Comparison of ENCODE assay signal across 32 mouse cellular contexts in the genomic region with DNA sequence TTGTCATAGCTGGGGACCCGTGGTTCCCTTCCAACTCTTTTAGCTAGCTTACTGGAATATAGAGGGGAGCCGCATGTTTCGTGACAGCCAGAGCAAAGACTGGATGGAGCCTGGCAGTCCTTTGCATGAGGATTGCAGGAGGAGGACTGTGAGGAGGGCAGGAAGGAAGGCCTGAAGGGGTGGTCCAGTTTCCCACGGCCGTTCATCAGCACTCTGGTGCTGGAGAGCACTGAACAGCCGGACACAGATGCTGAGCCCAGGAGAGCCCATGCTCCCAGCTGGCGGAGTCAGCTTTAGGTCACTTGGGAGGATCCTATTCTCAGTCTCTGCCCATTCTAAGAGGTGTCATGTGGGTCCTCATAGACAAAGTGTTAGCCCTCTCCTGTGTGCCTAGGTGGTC. TPM values are rescaled to one million over a fixed set of nuclear protein-coding genes. Genes with fewer than 3 reads are reported as not detected.
DNase-seq lines count a peak whose midpoint lies in the region; ATAC-seq and TF ChIP-seq lines count a peak whose summit lies in the region.
"Had no signal": no experiment of that assay in that cellular context is flagged by ENCODE, and none has a peak within 500 bp of the region (broad histone marks: within the 10 kb centered on the region; RNA-seq: fewer than 3 reads in every experiment).

No protein-coding gene starts in this region.

- no peaks in the 10 kb centered on the region for H3K9me3 ChIP-seq in stomach, embryonic 15.5 days
- H3K9me3 ChIP-seq in stomach, postnatal 0 days (ENCODE audit: control insufficient read depth, low read length) = no peaks in the 10 kb centered on the region
- H3K9me3 ChIP-seq in stomach, embryonic 16.5 days (replicated peaks; ENCODE audit: control insufficient read depth, low read length) = no peaks in the 10 kb centered on the region
- no peaks in the 10 kb centered on the region for H3K9me3 ChIP-seq in midbrain, embryonic 15.5 days
- H3K9me3 ChIP-seq: embryonic facial prominence, embryonic 12.5 days; kidney, embryonic 15.5 days; lung, embryonic 15.5 days; megakaryocyte, embryonic 14.5 days; midbrain, embryonic 12.5 days had no signal

- WGBS in stomach, embryonic 15.5 days = 65% methylated on average over 7 of the region's 7 CpGs
- WGBS in stomach, postnatal 0 days = 63% methylated on average over 7 of the region's 7 CpGs
- WGBS in stomach, embryonic 16.5 days = 72% methylated on average over 7 of the region's 7 CpGs
- 92% methylated on average over 7 of the region's 7 CpGs for WGBS in midbrain, embryonic 15.5 days

- H3K27ac ChIP-seq in stomach, embryonic 15.5 days = 0 out of 2 replicates have a peak overlapping the region, but pooled peaks have one; percentile 2
- no peak overlapping the region for H3K27ac ChIP-seq in stomach, postnatal 0 days (replicated peaks)
- H3K27ac ChIP-seq in stomach, embryonic 16.5 days (ENCODE audit: low read length) = peak overlapping the region; percentile 41
- H3K27ac ChIP-seq in midbrain, embryonic 15.5 days = no peak overlapping the region
- H3K27ac ChIP-seq: embryonic facial prominence, embryonic 12.5 days; hindbrain, embryonic 14.5 days; kidney, embryonic 15.5 days; lung, embryonic 15.5 days; midbrain, embryonic 12.5 days had no signal

- no peak overlapping the region for H3K4me2 ChIP-seq in stomach, embryonic 15.5 days
- H3K4me2 ChIP-seq in stomach, postnatal 0 days (replicated peaks; ENCODE audit: low read depth) = no peak overlapping the region
- H3K4me2 ChIP-seq in stomach, embryonic 16.5 days (ENCODE audit: low read depth, low read length) = no peak overlapping the region
- no peak overlapping the region for H3K4me2 ChIP-seq in midbrain, embryonic 15.5 days
- H3K4me2 ChIP-seq: embryonic facial prominence, embryonic 12.5 days; hindbrain, embryonic 14.5 days; kidney, embryonic 15.5 days; liver, embryonic 11.5 days; lung, embryonic 15.5 days; midbrain, embryonic 12.5 days had no signal

- TF ChIP-seq EP300 in stomach, postnatal 0 days (optimal IDR thresholded peaks at IDR 0.05) = no peak

- no peaks in the 10 kb centered on the region for H3K36me3 ChIP-seq in stomach, embryonic 15.5 days
- no peaks in the 10 kb centered on the region; the same call in 1 of the 2 replicates for H3K36me3 ChIP-seq in stomach, postnatal 0 days (ENCODE audit: control insufficient read depth, insufficient read depth, low read length)
- no peaks in the 10 kb centered on the region for H3K36me3 ChIP-seq in stomach, embryonic 16.5 days (ENCODE audit: control insufficient read depth, insufficient read depth, low read length)
- no peaks in the 10 kb centered on the region for H3K36me3 ChIP-seq in midbrain, embryonic 15.5 days (replicated peaks)
- H3K36me3 ChIP-seq: embryonic facial prominence, embryonic 12.5 days; midbrain, embryonic 12.5 days had no signal

- H3K4me3 ChIP-seq in stomach, embryonic 15.5 days (replicated peaks) = no peak overlapping the region
- no peak overlapping the region for H3K4me3 ChIP-seq in stomach, postnatal 0 days (ENCODE audit: low read depth, low read length)
- H3K4me3 ChIP-seq in stomach, embryonic 16.5 days (replicated peaks; ENCODE audit: low read length) = no peak overlapping the region
- no peak overlapping the region for H3K4me3 ChIP-seq in midbrain, embryonic 15.5 days
- H3K4me3 ChIP-seq: embryonic facial prominence, embryonic 12.5 days; kidney, embryonic 15.5 days; lung, embryonic 15.5 days; megakaryocyte, embryonic 14.5 days; midbrain, embryonic 12.5 days had no signal

- no peak overlapping the region for H3K9ac ChIP-seq in stomach, embryonic 15.5 days
- H3K9ac ChIP-seq in stomach, postnatal 0 days (ENCODE audit: low read length) = no peak overlapping the region
- H3K9ac ChIP-seq in stomach, embryonic 16.5 days (ENCODE audit: low read length) = no peak overlapping the region
- no peak overlapping the region for H3K9ac ChIP-seq in midbrain, embryonic 15.5 days
- H3K9ac ChIP-seq: embryonic facial prominence, embryonic 12.5 days; hindbrain, embryonic 14.5 days; kidney, embryonic 15.5 days; lung, embryonic 15.5 days; midbrain, embryonic 12.5 days had no signal

- ATAC-seq in stomach, embryonic 15.5 days (ENCODE audit: insufficient read depth, low FRiP score, low read depth) = peak; percentile 65; the same call in 1 of the 2 replicates
- no peak for ATAC-seq in stomach, postnatal 0 days (ENCODE audit: low FRiP score, low TSS enrichment)
- ATAC-seq in stomach, embryonic 16.5 days (ENCODE audit: insufficient read depth, low FRiP score) = 0 out of 2 replicates have a peak, but pooled peaks have one; percentile 12
- ATAC-seq in midbrain, embryonic 15.5 days (replicated peaks) = no peak
- ATAC-seq: forebrain, embryonic 14.5 days; inflammation-experienced regulatory T-cells, adult 6 months; Patski had no signal

- intact Hi-C loops in heart, postnatal 25 days (cut with DNase I) = no loop called here

- peak; percentile 98 for DNase-seq in heart, adult 11 months
- DNase-seq in heart, postnatal 25 days (ENCODE audit: low spot score) = no peak
- DNase-seq in kidney, postnatal 4 days = peak; percentile 36 to 57
- DNase-seq in kidney, adult 18-20 months = no peak
- DNase-seq in stomach, postnatal 0 days (ENCODE audit: low spot score) = no peak
- DNase-seq: adrenal gland, postnatal 10 days; cerebellum, adult 11 months; cerebellum, adult 9-10 months; cerebellum, postnatal 36 days; embryo, embryonic 11 days; layer of hippocampus, postnatal 36 days; lung, postnatal 36 days; thymus, adult 2 months; thymus, postnatal 36 days had no signal

- no peak for TF ChIP-seq CTCF in stomach, postnatal 0 days (IDR thresholded peaks at IDR 0.05; ENCODE audit: low read depth)

- no peaks in the 10 kb centered on the region for H3K27me3 ChIP-seq in stomach, embryonic 15.5 days (replicated peaks)
- no peaks in the 10 kb centered on the region for H3K27me3 ChIP-seq in stomach, postnatal 0 days (ENCODE audit: control insufficient read depth, insufficient read depth, low read length)
- no peaks in the 10 kb centered on the region for H3K27me3 ChIP-seq in stomach, embryonic 16.5 days (ENCODE audit: control insufficient read depth, insufficient read depth, low read length)
- H3K27me3 ChIP-seq in midbrain, embryonic 15.5 days (replicated peaks) = no peaks in the 10 kb centered on the region
- H3K27me3 ChIP-seq: embryonic facial prominence, embryonic 12.5 days; kidney, embryonic 15.5 days; lung, embryonic 15.5 days; megakaryocyte, embryonic 14.5 days; Patski had no signal

- peaks cover 3% of the 10 kb centered on the region; the same call in 1 of the 2 replicates for H3K4me1 ChIP-seq in stomach, embryonic 15.5 days
- no peaks in the 10 kb centered on the region for H3K4me1 ChIP-seq in stomach, postnatal 0 days (replicated peaks; ENCODE audit: control insufficient read depth, insufficient read depth)
- H3K4me1 ChIP-seq in stomach, embryonic 16.5 days (ENCODE audit: control insufficient read depth, insufficient read depth, low read length) = peaks cover 5% of the 10 kb centered on the region
- H3K4me1 ChIP-seq in midbrain, embryonic 15.5 days = no peaks in the 10 kb centered on the region
- H3K4me1 ChIP-seq: embryonic facial prominence, embryonic 12.5 days; midbrain, embryonic 12.5 days had no signal

RNA-seq across cellular contexts. Expression of gene Gm17334, which starts 9.0 kb away (rescaled TPM):
- total RNA-seq in heart, postnatal 25 days (2021) = under 1 TPM in 1 of 2 experiments, not detected in 1; 0.31 TPM
- 0.19 and 0.24 TPM in 2 replicates for polyA plus RNA-seq in stomach, embryonic 15.5 days (2015; fragmentation: Nextera tagmentation; extraction: Ambion mirVana)
- 0.17 TPM in 1 of 2 replicates, not detected in the other for polyA plus RNA-seq in stomach, postnatal 0 days (2015; fragmentation: Nextera tagmentation; extraction: Ambion mirVana)
- 0.51 TPM in 1 of 2 replicates, not detected in the other for polyA plus RNA-seq in stomach, embryonic 16.5 days (2015; fragmentation: Nextera tagmentation; extraction: Ambion mirVana)
- not detected in 2 replicates for polyA plus RNA-seq in midbrain, embryonic 15.5 days (2015; fragmentation: Nextera tagmentation; extraction: Ambion mirVana)
- total RNA-seq: MEL; monocyte, adult 5-6 weeks had no signal
- polyA plus RNA-seq: embryonic facial prominence, embryonic 12.5 days; forebrain, embryonic 14.5 days; heart, embryonic 14.5 days; hindbrain, embryonic 14.5 days; limb, embryonic 11.5 days; liver, embryonic 11.5 days; midbrain, embryonic 12.5 days; neural tube, embryonic 14.5 days had no signal

RNA-seq across cellular contexts. Expression of gene Irf1, which starts 12.2 kb away (rescaled TPM):
- 10 to 100 TPM; 13.7 to 21.1 TPM for total RNA-seq in heart, postnatal 25 days (2021)
- polyA plus RNA-seq in stomach, embryonic 15.5 days (2015; fragmentation: Nextera tagmentation; extraction: Ambion mirVana) = 27.6 and 27.9 TPM in 2 replicates
- polyA plus RNA-seq in stomach, postnatal 0 days (2015; fragmentation: Nextera tagmentation; extraction: Ambion mirVana) = 18.7 and 25.7 TPM in 2 replicates
- 25.8 and 29.4 TPM in 2 replicates for polyA plus RNA-seq in stomach, embryonic 16.5 days (2015; fragmentation: Nextera tagmentation; extraction: Ambion mirVana)
- polyA plus RNA-seq in midbrain, embryonic 15.5 days (2015; fragmentation: Nextera tagmentation; extraction: Ambion mirVana) = 2.6 and 3.1 TPM in 2 replicates

Comparison
In these comparisons a context has a peak if more than half of its experiments do, and no peak if none do; other contexts are left out.
1. DNase-seq: peak in heart, adult 11 months (single experiment) and kidney, postnatal 4 days (2 of 2); none in heart, postnatal 25 days (single experiment), kidney, adult 18-20 months (single experiment) and stomach, postnatal 0 days (single experiment).
2. ATAC-seq: peak in stomach, embryonic 15.5 days (single experiment) and stomach, embryonic 16.5 days (single experiment); none in stomach, postnatal 0 days (single experiment) and midbrain, embryonic 15.5 days (single experiment).
3. H3K27ac ChIP-seq: peak in stomach, embryonic 15.5 days (single experiment) and stomach, embryonic 16.5 days (single experiment); none in stomach, postnatal 0 days (single experiment) and midbrain, embryonic 15.5 days (single experiment).